Mouse (Mus musculus): ENCODE measurements around the gene Strip1. TPM values are rescaled to one million over a fixed set of nuclear protein-coding genes. Genes with fewer than 3 reads are reported as not detected.
"Not testable (repeated sequence)": the region's sequence is repeated elsewhere in the genome, so short reads cannot be mapped to it uniquely, and the experiment has no call there.

Strip1 gene
- total RNA-seq (2021), result 10 to 100 TPM; 68.4 to 70.0 TPM

GRCm38 (mm10) chr3:107631523-107631958 is at the start of gene Strip1:
Gene Strip1, minus strand, starts transcription at chr3:107631694.
- DNase-seq, result peak; percentile 93

DNA sequence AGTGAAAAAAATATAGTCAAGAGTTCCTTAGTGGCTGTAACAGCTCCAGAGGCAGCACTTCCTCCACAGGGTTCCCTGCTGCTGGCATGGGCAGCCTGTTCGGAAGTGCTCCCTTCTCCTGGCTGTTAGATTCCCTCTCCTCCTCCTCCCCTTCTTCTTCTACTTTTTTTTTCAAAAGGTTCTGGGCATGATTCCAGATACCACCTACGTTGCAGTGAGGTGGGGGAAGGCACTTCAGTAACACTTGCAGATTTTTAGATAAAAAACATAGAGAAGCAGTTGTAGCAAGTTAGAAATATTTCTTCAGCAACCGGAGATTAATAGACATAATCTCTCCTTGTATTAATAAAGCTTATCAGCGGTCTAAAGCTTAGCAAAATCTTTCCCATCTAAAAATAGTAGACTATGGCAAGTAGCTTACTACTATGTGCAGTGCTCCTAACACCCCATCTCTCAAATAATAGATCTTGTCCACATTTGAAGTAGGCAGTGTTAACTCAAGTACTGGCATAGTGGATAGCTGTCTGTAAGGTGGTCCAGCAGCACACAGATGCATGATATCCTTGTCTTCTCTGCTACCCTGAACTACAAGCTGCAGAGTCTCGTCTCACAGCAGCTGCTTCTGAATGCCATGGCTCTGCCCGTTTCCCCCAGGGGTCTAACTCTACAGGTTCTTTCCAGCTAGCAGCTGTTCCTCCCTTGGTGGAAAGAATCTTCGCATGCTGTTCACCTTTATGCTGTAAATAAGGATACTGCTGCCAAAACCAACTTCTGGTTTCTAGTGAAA is 49.5 kb upstream of the Strip1 start:
- peak; percentile 43 to 61 for DNase-seq

DNA sequence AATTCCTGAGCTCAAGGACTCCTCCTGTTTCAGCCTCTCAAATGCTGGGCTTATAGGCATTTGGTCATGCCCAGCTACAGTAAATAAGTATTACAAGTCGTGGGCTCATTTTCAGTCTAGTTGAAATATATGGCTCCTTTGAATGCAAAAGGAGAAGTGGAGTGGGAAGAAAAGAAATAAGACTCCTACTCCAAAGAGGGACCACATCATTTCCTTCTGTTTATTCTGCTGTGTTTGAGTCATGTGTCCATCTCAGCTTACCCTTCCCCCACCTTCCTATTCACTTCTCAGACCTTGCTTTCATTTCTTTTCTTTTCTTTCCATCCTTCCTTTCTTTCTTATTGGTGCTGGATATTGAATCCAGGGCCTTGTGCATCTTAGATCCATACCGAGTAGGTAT is 40.0 kb upstream of the Strip1 start:
- DNase-seq, result no peak

DNA sequence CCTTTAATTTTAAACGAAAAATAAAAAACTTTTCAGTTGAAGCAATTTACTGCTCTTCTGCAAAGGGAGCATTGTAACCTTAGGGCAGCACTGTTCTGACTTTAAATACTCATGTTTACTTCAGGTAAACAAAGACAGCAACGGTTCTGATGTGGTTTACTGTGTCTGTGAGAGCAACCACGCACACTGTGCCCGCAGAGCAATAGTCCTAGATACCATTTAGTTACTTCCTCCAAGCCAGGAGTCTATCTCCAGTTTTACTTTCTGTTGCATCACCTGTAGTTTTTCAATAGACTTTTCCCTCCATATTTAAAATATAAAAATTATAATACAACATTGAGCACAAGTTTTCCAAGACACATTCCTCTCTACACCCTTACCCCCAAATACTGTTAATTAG is 39.0 kb upstream of the Strip1 start:
- DNase-seq, result no peak

- DNase-seq, result no peak
Observed at GRCm38 (mm10) chr3:107668786-107669185, 37.3 kb upstream of the Strip1 start.

- DNase-seq, result no peak
Observed at GRCm38 (mm10) chr3:107667426-107667825, 35.9 kb upstream of the Strip1 start.

GRCm38 (mm10) chr3:107664641-107665040 is 33.1 kb upstream of the Strip1 start:
- no peak for DNase-seq

GRCm38 (mm10) chr3:107659000-107659399 is 27.5 kb upstream of the Strip1 start:
- DNase-seq, result no peak

DNA sequence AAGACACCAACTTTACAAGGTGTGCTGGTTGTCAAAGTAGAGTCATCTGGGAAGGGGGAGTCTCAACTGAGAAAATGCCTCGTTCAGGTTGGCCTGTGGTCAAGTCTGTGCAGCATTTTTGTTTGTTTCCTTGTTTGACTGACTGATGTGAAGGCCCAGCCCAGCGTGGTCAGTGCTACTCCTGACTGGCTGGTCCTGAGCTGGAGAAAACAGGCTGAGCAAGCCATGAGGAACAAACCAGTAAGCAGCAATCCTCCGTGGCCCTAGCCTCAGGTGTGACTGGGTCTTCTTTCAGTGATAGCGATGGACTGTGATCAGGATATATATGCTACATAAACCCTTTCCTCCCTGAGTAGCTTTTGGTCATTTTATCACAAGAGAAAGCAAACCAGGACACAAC is 25.4 kb upstream of the Strip1 start:
- no peak for DNase-seq

GRCm38 (mm10) chr3:107656151-107656550 is 24.7 kb upstream of the Strip1 start:
- no peak for DNase-seq

DNA sequence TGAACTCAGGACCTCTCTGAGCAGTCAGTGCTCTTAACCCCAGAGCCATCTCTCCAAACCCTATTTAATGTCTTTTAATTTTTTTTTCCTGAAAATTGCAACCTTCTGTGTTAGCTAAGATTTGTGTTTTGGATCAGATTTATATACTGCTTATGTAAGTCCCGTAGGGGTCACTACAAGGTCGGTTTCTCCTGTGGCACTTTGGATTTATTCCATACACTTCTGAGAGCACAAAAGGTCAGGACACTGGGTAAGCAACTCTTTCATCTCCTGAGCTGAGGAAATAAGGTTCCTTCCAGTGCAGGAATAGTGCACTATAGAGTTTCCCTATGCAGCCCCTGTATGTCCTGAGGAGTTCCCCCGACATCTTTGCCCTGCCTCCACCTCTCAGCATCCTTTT is 24.0 kb upstream of the Strip1 start:
- DNase-seq, result no peak

- DNase-seq, result no peak
Observed at GRCm38 (mm10) chr3:107654861-107655260, 23.4 kb upstream of the Strip1 start.

- no peak for DNase-seq
Observed at GRCm38 (mm10) chr3:107652968-107653367, 21.5 kb upstream of the Strip1 start.

- not testable (repeated sequence) for DNase-seq
Observed at GRCm38 (mm10) chr3:107650276-107650675, 18.8 kb upstream of the Strip1 start.

GRCm38 (mm10) chr3:107646947-107647346 is 15.5 kb upstream of the Strip1 start:
- no peak for DNase-seq

DNA sequence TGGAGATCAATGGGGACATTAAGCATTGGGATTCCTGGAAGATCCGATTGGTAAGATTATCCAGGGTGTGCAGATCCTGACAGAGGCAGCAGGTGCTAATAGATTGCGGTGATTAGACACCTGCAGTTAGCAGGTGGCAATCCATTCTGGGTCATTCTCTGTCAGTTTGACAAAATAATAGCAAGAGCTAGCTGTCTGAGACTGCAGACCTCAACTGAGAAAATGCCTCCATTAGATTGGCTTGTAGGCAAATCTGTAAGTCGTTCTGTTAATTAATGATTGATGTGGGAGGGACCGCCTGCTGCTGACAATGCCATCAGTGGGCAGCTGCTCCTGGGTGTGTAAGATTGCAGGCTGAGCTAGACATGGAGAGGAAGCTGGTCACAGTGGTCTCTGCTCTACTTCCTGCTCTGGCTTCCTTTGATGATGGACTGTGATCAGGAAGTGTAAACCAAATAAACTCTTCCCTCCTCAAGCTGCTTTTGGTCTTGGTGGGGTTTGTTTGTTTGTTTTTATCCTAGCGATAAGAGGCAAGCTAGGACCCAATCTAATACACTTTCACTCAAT is 6.2 kb upstream of the Strip1 start:
- no peak for DNase-seq

DNA sequence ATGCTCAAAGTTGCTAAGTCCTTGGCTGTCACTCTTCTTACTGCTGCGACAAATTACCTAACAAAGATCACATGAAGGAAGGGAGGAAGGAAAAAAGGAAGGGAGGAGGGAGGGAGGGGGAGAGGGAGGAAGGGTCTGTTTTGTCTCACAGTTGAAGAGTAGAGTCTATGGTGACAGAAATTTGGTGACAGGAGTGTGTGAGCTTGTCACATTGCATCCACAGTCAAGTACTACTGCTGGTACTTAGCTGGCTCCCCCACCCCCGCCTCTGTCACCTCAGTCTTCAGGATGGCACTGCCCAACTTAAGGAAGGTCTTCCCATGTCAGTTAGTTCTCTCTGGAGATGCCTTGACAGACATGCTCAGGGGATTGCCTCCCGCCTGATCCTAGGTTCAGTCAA is 4.7 kb upstream of the Strip1 start:
- no peak for DNase-seq

DNA sequence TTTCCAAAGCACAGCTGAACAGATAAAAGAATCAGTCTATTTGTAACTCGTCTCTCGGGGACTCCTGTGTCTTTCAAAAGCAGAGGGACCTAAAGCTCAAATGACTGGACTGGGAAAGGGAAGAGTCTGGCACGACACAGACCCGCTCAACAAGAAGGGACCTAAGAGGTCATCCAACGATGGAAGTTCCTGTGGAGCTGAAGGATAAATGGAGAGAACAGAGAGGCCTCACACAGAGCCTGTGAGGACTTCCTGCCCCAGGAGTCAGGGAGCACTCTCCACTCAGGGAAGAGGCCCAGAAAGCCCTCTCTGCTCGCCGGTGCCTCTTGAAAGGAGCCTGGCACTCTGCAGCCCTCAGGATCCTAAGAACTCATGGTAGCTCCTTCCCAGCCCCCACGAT is 4.3 kb upstream of the Strip1 start:
- no peak for DNase-seq

- no peak for DNase-seq
Observed at GRCm38 (mm10) chr3:107633906-107634305, 2.4 kb upstream of the Strip1 start.

- DNase-seq, result no peak
Observed at GRCm38 (mm10) chr3:107632786-107633185, 1.3 kb upstream of the Strip1 start.

DNA sequence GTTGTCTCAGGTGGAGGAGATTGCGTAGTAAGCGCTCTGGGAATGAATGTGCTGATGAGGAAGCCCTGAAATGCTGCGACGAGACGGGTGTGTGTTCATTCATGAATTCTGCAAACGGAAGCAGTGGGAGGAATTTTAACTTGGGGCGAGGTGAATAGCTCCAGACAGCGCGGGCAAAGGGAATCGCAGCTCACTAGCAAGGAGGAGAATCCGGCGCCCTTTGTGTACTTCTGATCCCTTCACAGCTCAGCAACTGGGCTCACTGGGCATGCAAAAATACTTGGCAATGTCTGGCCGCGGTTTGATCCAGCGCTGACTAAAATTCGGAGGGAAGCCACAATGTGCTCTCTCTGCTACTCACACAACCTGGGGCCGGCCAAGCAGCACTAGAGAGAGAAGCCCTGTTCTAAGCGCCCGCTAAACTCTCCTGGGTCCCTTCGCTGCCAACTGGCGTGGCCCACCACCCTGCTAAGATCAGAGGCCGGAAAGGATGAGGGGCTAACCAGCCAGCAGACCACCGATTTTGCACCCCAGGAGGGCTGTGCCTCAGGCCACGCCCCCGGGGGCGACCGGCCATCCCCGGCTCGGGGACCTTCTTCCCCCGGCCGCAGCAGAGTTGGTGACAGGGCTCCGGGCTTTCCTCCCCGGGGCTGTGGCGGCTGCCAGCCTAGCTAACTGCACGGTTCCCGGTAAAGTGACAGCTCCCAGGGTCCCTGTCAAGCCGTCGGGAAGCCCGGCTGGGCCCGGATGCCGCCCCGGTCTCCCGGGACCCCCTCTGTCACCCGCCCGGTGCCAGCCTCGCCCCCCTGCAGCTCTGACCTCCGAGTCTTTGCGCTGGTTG is 592 bp downstream of the Strip1 start, which contains the start of gene Gm10961:
Gm10961 (plus strand) TSS at position 641 of the 841 bp plus-strand sequence.
- peak; percentile 51 to 52 for DNase-seq

DNA sequence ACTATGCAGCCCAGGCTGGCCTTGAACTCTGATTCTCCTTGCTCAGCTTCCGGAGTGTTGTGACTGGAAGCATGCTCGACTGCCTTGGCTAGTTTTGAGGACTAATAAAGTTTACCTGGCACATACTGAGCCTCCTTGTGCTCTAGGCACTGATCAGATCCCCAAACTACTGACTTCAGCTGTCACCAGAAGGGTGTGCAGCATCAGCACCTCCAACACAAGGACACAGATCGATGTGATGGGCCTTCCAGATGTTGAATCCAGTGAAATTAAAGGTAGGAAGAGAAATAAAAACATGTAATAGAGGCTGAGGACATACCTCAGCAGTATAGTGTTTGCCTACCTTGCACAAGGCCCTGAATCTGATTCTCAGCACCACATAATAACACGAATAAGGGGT is 2.1 kb downstream of the Strip1 start:
- no peak for DNase-seq

DNA sequence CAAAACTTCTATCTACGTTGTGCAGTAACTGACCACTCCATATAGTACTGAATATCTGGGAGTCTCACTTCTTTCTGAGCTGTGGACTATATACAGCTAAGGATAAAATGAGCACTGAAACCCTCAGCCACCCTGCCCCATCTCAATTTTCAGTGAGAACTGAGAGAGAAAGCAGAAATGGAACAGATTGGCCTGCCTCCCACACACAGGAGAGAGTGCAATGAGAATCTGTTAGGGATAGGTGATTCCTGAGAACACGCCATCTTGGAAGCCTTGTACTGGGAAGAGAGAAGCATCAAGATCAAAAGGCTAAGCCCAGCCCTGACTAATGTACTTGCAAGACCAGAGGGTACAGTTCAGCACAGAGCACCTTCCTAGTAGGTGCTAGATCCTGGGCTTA is 2.9 kb downstream of the Strip1 start:
- peak in 1 of 2 experiments; percentile 39 for DNase-seq
